Mouse (Mus musculus): ENCODE data around the gene Ptges3l.
"Not testable (repeated sequence)": the region's sequence is repeated elsewhere in the genome, so short reads cannot be mapped to it uniquely, and the experiment has no call there.

Ptges3l gene

DNA sequence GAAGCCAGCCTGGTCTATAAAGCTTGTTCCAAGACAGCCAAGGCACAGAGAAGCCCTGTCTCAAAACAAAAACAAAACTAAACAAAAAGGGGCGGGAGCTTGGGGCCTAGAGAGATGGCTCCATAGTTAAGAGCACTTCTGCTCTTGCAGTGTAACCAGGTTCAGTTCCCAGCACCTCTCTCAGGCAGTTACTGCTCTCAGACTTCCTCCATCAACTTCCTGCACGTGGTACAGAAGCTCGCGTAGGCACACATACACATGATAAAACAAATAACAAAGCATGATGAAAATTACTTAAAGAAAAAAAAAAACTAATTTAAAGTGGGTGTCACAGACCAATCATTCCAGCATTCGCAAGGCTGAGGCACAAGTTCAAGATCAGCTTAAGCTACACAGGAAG, 5.0 kb downstream of the Ptges3l start:
- no peak for DNase-seq (ENCODE audit: low read depth, low spot score)

DNA sequence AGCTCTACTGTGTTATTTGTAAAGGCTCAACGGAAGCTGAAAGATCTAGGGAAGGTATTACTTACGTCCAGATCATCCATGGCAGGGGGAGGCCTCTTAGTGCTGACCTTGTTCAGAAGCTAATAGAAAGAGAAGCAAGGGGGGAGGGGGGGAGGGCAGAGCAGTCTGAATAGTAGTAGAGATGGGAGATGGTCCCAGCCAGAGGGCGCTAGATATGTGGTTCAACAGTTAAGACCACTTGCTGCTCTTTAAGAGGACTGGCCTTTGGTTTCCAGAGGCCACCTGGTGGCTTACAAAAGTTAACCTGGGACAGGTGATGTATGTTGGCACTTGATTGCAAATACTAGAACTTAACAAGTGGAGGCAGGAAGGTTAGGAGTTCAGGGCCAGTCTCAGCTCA, 5.5 kb downstream of the Ptges3l start:
- DNase-seq (ENCODE audit: low read depth, low spot score): no peak

DNA sequence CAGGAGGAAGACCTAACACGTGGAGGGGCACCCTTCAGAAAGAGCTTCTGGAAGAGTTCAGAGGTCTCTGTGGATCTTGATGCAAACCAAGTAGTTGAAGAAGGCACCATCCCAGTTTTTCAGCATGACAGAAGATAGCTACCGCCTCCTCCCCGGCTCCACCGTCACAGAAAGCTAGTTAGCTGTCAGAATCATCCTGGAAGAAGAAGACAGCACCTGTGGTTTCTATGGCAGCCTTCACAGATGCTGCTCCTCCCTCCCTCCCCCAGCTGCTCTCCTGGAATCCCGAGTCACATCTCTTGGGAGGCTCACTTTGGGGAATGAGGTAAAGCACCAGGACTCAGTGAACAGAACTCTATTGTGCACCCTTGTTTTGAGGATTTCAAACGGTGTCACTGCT, 6.1 kb downstream of the Ptges3l start:
- DNase-seq (ENCODE audit: low read depth, low spot score): no peak

DNA sequence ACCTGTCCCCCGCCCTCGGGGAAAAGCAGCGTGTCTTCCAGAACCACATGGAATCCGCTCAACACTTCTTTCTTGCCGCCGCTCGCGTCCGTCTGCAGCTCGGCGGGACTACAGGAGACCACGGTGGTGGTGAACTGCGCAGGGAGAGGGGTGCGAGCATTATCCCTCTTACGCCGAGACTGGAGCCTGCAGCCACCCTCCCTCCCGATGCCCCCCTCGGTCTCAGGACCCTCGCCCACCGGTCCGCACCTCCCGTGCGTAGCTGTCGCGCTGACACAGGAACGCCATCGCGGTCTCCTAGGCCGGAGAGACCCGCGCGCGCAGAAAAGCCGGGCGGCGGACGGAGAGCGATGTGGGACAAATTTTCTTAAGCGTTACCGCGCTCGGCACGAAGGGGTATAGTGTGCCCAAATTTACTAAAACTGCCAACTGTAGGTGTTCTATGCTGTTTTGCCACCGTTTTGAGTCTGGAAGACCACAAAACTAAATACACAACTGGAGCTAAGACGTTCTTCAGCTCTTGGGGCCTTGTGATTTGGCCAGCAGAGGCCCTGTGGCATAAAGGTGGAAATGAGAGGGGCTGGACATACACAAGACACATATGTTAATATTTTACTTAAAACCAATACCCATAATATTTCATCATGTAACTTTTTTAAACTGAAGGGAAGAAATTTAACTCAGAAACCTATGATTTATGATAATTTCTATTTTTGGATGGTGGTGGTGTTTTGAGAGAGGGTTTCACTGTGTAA, 7.9 kb downstream of the Ptges3l start, which contains the start of gene Aarsd1:
TSS of gene Aarsd1 (minus strand) at position 515 of the 755 bp plus-strand sequence.
- DNase-seq (ENCODE audit: low read depth, low spot score): peak; percentile 65

DNA sequence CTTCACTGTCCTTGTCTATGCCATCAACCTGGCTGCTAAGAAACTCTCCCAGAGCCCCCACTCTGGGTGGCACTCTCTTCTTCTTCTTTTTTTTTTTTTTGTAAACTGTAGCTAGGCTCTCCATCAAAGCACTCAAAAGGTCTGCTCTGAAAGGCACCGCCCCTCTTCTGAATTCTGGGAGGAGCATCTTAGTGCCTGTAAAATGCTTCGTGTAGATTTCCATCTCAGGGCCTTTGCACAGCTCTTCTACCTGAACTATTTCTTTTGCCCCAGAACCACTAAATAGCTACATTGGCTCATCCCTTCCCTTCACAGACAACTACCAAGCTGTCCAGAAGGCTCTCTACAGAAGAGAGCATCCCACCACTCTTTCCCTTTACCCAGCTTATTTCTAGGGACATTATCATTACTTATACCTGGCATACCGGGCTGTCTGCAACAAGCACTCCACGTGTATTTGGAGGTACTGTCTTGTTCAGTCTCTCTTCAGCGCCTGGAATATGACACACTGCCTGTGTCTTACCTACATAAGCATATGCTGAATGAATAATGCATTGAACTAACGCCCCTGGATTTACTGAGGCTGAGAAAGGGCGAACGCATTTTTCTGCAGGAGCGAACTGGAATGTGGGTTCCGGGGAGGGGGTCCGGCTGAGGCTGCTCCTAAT, 8.6 kb downstream of the Ptges3l start:
- no peak for DNase-seq (ENCODE audit: low read depth, low spot score)

DNA sequence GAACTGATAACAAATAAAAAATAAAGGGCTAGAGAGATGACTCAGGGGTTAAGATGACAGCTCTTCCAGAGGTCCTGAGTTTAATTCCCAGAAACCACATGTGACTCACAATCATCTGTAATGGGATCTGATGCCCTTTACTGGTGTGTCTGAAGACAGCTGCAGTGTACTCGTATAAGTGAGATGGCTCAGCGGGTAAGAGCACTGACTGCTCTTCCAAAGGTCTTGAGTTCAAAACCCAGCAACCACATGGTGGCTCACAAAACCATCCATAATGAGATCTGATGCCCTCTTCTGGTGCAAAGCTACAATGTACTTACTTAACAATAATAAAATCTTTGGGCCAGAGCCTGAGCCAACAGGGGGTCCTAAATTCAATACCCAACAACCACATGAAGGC, 9.8 kb downstream of the Ptges3l start:
- DNase-seq (ENCODE audit: low read depth, low spot score): no peak

DNA sequence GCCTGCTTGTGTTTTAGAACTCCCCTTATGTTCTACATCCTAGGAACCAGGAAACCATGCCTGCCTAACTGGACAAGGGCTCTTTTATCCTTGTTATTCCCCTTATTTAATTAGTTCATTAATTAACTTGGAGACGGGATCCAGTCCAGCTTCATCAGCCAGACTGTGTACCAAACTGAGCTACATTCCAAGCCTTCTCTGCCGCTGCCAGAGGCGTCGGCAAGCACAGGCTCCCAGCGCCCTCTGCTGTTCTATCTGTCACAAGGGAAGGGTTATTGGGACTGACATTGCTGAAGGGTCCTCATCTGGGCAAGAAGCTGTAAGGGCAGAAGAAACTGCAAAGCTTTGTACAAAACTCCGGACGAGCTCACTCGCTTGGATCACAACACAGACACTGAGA, 30.0 kb downstream of the Ptges3l start:
- peak; percentile 59 for DNase-seq (ENCODE audit: low read depth, low spot score)

DNA sequence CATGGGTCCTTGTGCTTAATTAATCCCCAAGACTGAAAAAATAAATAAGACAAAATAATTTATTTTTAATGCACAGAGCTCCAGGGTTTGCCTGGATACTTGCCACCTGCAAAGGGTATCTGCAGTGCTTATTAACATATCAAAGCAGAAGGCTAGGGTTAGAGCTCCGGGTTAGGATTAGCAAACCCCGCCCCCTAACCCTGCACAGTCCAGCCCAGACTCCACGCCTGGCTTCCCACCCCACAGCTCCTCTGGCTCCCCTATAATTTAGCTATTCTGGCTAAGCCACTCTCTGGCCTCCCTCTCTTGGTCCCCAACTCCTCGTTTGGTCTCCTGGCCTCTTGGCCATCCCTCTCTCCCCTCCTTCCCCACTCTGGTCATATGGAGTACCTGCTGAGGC, 43.3 kb downstream of the Ptges3l start:
- no peak for DNase-seq (ENCODE audit: low read depth, low spot score)

DNA sequence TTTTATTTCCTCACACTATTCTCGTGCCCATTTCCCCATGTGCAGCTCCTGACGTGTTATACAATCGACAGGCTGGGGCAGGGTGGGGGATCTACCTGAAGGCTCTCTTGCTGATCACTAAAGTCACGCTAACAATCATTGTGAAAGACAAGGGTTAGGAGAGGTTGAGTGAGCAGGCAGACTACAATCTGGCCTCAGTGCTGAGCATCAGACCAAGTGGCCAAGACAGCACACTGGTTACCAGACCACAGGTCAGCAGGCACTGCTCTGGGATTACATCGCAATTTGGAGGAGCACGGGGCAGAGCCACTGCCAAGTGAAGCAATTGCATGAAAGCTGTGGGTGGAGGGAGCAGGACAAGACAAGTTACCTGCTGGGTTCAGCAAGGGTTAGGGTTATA, 46.2 kb downstream of the Ptges3l start:
- DNase-seq (ENCODE audit: low read depth, low spot score): no peak

DNA sequence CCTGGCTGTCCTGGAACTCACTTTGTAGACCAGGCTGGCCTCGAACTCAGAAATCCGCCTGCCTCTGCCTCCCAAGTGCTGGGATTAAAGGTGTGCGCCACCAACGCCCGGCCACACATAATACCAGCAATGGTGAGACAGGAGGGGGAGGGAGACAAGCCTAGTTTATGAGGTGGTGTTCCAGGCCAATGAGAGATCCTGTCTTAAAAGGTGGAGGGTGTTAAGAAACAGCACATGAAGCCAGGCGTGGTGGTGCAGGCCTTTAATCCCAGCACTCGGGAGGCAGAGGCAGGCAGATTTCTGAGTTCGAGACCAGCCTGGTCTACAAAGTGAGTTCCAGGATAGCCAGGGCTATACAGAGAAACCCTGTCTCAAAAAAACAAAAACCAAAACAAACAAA, 46.9 kb downstream of the Ptges3l start:
- DNase-seq (ENCODE audit: low read depth, low spot score): not testable (repeated sequence)

DNA sequence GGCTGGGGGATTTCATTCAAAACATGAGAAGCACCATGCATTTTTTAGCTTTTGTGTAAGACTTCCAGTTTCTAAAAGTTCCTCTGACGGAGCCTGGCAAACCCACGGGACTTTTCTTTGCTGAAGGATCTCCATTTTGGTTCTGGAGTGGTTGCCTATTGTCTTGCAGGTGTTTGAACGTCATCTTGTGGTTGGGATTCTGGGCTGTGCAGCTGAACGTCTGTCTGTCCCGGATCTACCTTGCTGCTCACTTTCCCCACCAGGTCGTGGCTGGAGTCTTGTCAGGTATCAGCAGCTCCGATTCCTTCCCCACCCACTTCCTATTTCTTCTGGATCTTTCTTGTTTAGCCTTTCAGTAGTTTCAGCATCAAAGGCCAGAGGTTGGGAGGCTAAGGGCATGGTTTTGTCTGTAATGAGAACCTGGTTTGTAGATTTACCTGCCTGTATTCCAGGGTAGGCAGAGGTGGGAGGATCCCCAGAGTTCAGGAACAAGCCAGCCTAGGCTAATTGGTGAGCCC, 50.7 kb downstream of the Ptges3l start:
- DNase-seq (ENCODE audit: low read depth, low spot score): no peak

DNA sequence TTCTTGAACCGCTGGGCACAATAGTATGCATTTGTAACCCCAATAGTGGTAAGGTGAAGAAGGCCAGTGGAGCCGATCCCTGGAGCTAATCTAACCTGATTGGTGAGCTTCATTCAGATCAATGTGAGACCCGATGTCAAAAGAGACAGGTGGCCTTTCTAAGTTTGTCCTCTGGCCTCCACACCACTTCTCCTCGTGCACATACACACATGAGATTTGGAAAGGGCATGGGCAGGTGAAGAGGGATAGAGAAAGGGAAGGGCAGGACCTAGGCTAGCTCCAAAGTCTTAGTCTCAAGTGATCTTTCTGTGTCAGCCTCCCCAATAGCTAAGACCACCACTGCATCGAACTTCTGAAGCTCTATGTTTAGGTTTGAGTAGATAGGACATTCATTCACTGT, 55.0 kb downstream of the Ptges3l start:
- no peak for DNase-seq (ENCODE audit: low read depth, low spot score)

Measured in brain, embryonic 18.5 days (tissue).